Mouse (Mus musculus) lung, embryonic 14.5 days (tissue): ENCODE data around the gene Slc37a2. TPM values are rescaled to one million over a fixed set of nuclear protein-coding genes. Genes with fewer than 3 reads are reported as not detected.
A peak's percentile ranks its signal among the peaks of the same experiment; 100 is the strongest.

Source experiments
- ATAC-seq: fragments of 200-750 bp; cut with Nextera tagmentation; 2 replicates; pipeline ENCODE4 v1.8.0; 2017; ENCODE audit warnings: mild to moderate bottlenecking, moderate TSS enrichment, moderate library complexity; ENCODE audit not compliant: insufficient read depth
- DNase-seq: peaks from one replicate; pipeline ENCODE4 v3.0.0-alpha.2; 2015
- H3K27ac ChIP-seq: fragments of 300-500 bp; sonication (generic); 2 replicates; pipeline ENCODE4 v1.5.1; 2014; ENCODE audit warnings: low read depth, mild to moderate bottlenecking, moderate library complexity
- H3K27me3 ChIP-seq: fragments of 300-500 bp; sonication (generic); 2 replicates; pipeline ENCODE4 v1.6.1; 2014; ENCODE audit warnings: low read length, control low read depth; ENCODE audit not compliant: insufficient read depth
- H3K36me3 ChIP-seq: fragments of 300-500 bp; sonication (generic); 2 replicates; pipeline ENCODE4 v1.6.1; 2014; ENCODE audit warnings: control low read depth; ENCODE audit not compliant: insufficient read depth
- H3K4me1 ChIP-seq: fragments of 300-500 bp; sonication (generic); 2 replicates; pipeline ENCODE4 v1.6.1; 2014; ENCODE audit warnings: antibody characterized with exemption, control low read depth; ENCODE audit not compliant: insufficient read depth
- H3K4me2 ChIP-seq: fragments of 300-500 bp; sonication (generic); 2 replicates; pipeline ENCODE4 v1.6.1; 2014; ENCODE audit warnings: mild to moderate bottlenecking
- H3K4me3 ChIP-seq: fragments of 300-500 bp; sonication (generic); 2 replicates; pipeline ENCODE4 v1.5.1; 2014; ENCODE audit warnings: low read depth, low read length
- H3K9ac ChIP-seq: fragments of 300-500 bp; sonication (generic); 2 replicates; pipeline ENCODE4 v1.6.1; 2014
- H3K9me3 ChIP-seq: fragments of 300-500 bp; sonication (generic); 2 replicates; pipeline ENCODE4 v1.6.1; 2016; ENCODE audit warnings: low read depth, low read length, control low read depth
- CTCF ChIP-seq: IDR thresholded peaks from 2 replicates; pipeline ENCODE4 v1.5.1; 2016; ENCODE audit warnings: antibody characterized with exemption, low read depth
- WGBS: fragments of 180-500 bp; shearing (Covaris S2); extraction: QIAGEN DNeasy Blood & Tissue Kit; methylation state at CpG from one replicate; pipeline ENCODE4 v1.1.7; 2014; 5-methylcytosine and 5-hydroxymethylcytosine counted together
- polyA plus RNA-seq: library from polyadenylated mRNA; unstranded; fragments of >200 nt; fragmentation: Nextera tagmentation; extraction: Ambion mirVana; gene quantifications from 2 replicates; pipeline ENCODE4 v1.2.1, GENCODE M21; 2014

Gene Slc37a2
- polyA plus RNA-seq, 1 experiment from 2014 or later = 1.8 TPM

GRCm38 (mm10) chr9:37187407-37187806, 68.1 kb downstream of the Slc37a2 start:
- Histone ChIP-seq H3K9me3 (no peaks in the 10 kb centered on the region), H3K4me3 (no peak overlapping the region), H3K27ac (no peak overlapping the region), H3K9ac (no peak overlapping the region), H3K27me3 (no peaks in the 10 kb centered on the region), H3K36me3 (no peaks in the 10 kb centered on the region), H3K4me2 (no peak overlapping the region), H3K4me1 (no peaks in the 10 kb centered on the region)
- ATAC-seq (no peak), DNase-seq (no peak)
- WGBS = 70% methylated on average over 5 of the region's 5 CpGs
- TF ChIP-seq CTCF = no peak

DNA sequence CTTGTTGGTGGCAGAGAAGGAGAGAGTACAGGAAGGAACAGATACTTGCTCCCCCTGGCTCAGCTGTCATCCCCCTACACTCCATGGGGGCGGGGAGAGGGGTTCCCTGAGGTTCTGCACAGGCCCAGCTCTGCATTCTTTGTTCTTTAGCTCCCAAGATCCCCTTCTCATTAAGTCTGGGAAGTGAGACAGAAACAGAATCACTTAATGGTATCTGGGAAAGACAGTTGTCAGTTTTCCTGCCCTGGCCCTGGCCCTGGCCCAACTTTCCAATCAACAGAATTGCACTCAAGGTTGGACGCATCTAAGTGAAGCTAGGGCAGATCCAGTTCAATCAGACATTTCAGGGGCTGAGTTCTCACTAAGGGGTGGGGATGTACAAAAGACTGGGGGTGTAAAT, 72.4 kb downstream of the Slc37a2 start:
- H3K9me3 ChIP-seq = no peaks in the 10 kb centered on the region
- no peak for ATAC-seq
- no peaks in the 10 kb centered on the region for H3K36me3 ChIP-seq
- H3K4me1 ChIP-seq = no peaks in the 10 kb centered on the region
- H3K4me3 ChIP-seq = no peak overlapping the region
- H3K27ac ChIP-seq = no peak overlapping the region
- no peak overlapping the region for H3K9ac ChIP-seq
- 71% methylated on average over 2 of the region's 2 CpGs for WGBS
- H3K4me2 ChIP-seq = no peak overlapping the region
- no peaks in the 10 kb centered on the region for H3K27me3 ChIP-seq
- TF ChIP-seq CTCF = no peak
- DNase-seq = no peak

GRCm38 (mm10) chr9:37181596-37181995, 73.9 kb downstream of the Slc37a2 start:
- no peaks in the 10 kb centered on the region for H3K4me1 ChIP-seq
- DNase-seq (no peak), ATAC-seq (no peak)
- no peaks in the 10 kb centered on the region for H3K9me3 ChIP-seq
- H3K9ac ChIP-seq = no peak overlapping the region
- WGBS = 66% methylated on average over 5 of the region's 5 CpGs
- H3K36me3 ChIP-seq = no peaks in the 10 kb centered on the region
- TF ChIP-seq CTCF = no peak
- no peak overlapping the region for H3K4me2 ChIP-seq
- H3K4me3 ChIP-seq = no peak overlapping the region
- no peak overlapping the region for H3K27ac ChIP-seq
- no peaks in the 10 kb centered on the region for H3K27me3 ChIP-seq

DNA sequence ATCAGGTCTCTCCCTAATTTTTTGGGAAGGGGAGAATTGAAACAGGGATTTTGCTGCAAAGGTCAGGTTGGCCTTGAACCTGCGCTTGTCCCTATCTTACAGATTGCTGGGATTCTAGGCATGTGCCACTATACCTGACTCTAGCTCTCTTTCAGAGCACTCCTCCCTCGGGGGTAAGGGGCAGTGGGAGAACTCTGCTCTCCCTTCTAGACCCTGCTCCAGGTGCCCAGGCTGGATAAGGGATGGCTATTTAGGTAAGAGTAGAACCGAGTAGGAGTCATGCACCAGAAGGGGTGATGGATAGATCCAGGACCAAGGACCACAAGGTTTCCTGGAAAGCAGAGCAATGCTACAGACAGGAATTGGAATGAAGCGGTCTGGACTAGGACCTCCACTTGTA, 75.9 kb downstream of the Slc37a2 start:
- Histone ChIP-seq H3K9ac (no peak overlapping the region), H3K4me3 (no peak overlapping the region), H3K9me3 (no peaks in the 10 kb centered on the region), H3K4me1 (no peaks in the 10 kb centered on the region), H3K4me2 (no peak overlapping the region), H3K27me3 (no peaks in the 10 kb centered on the region), H3K27ac (no peak overlapping the region), H3K36me3 (no peaks in the 10 kb centered on the region)
- 79% methylated on average over 4 of the region's 4 CpGs for WGBS
- DNase-seq = no peak
- TF ChIP-seq CTCF = no peak
- ATAC-seq = no peak

DNA sequence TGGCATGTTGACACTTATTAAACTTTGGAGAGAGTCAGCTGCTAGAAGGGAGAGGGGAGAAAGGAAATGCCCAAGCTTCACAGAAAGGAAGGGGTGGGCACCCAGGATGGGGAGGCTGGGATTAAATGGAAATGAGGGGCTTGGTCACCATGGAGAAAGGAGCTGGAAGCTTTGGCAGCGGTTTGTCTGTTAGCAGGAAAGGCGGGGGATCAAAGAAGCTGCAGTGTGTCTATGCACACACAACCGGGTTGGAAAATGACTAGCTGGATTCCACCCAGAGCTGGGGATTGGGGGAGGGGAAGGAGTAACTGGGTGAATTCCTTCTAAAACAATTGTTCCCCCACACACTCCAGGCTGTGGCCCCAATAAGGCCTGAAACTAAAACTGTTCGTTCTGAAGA, 76.6 kb downstream of the Slc37a2 start:
- H3K27ac ChIP-seq = no peak overlapping the region
- WGBS = 35% methylated on average over 4 of the region's 4 CpGs
- peak; percentile 32 for DNase-seq

More for the DNA sequence above, 76.6 kb downstream of the Slc37a2 start:
- Histone ChIP-seq H3K4me1 (no peaks in the 10 kb centered on the region), H3K27me3 (no peaks in the 10 kb centered on the region), H3K36me3 (no peaks in the 10 kb centered on the region), H3K4me3 (no peak overlapping the region), H3K9ac (no peak overlapping the region), H3K4me2 (no peak overlapping the region), H3K9me3 (no peaks in the 10 kb centered on the region)
- TF ChIP-seq CTCF = no peak
- ATAC-seq = no peak

Other genes with a start within 250 kb of the Slc37a2 start
- gene Pknox2, start 108.3 kb downstream of the Slc37a2 start, polyA plus RNA-seq = 6.7 and 7.1 TPM in 2 replicates
- gene Tmem218, start 47.5 kb downstream of the Slc37a2 start, polyA plus RNA-seq = 12.6 and 13.3 TPM in 2 replicates
- gene Ccdc15, start 92.7 kb upstream of the Slc37a2 start, polyA plus RNA-seq = 7.9 and 8.8 TPM in 2 replicates
- gene Hepacam, start 111.6 kb upstream of the Slc37a2 start, polyA plus RNA-seq = 0.07 TPM in 1 of 2 replicates, not detected in the other
- 22.8 and 25.8 TPM in 2 replicates for gene Robo4, start 146.2 kb upstream of the Slc37a2 start, polyA plus RNA-seq
- gene Robo3, start 177.5 kb upstream of the Slc37a2 start, polyA plus RNA-seq = 0.24 and 0.41 TPM in 2 replicates
- gene Msantd2, start 233.6 kb upstream of the Slc37a2 start, polyA plus RNA-seq = 32.4 and 35.7 TPM in 2 replicates